Mouse (Mus musculus) midbrain, embryonic 11.5 days (tissue): ENCODE data around the gene Rap1gap2. TPM values are rescaled to one million over a fixed set of nuclear protein-coding genes. Genes with fewer than 3 reads are reported as not detected.

Experiments used
- ATAC-seq: fragments of 200-750 bp; cut with Nextera tagmentation; 2 replicates; pipeline ENCODE4 v1.8.0; 2017; ENCODE audit warnings: moderate TSS enrichment, moderate library complexity; ENCODE audit not compliant: low FRiP score
- DNase-seq: peaks from one replicate; pipeline ENCODE4 v3.0.0; 2015; ENCODE audit warnings: low spot score; ENCODE audit errors: missing footprints
- H3K27ac ChIP-seq: fragments of 300-500 bp; sonication (generic); 2 replicates; pipeline ENCODE4 v1.5.1; 2014; ENCODE audit warnings: low read depth, low read length
- H3K27me3 ChIP-seq: fragments of 300-500 bp; sonication (generic); 2 replicates; pipeline ENCODE4 v1.6.1; 2014; ENCODE audit warnings: mild to moderate bottlenecking, low read length, moderate library complexity, mixed read lengths; ENCODE audit not compliant: control insufficient read depth, insufficient read depth
- H3K36me3 ChIP-seq: fragments of 300-500 bp; sonication (generic); 2 replicates; pipeline ENCODE4 v1.6.1; 2014; ENCODE audit warnings: mild to moderate bottlenecking, low read length, moderate library complexity, mixed read lengths; ENCODE audit not compliant: control insufficient read depth, insufficient read depth
- H3K4me1 ChIP-seq: fragments of 300-500 bp; sonication (generic); 2 replicates; pipeline ENCODE4 v1.6.1; 2014; ENCODE audit warnings: low read length; ENCODE audit not compliant: control insufficient read depth, insufficient read depth
- H3K4me2 ChIP-seq: fragments of 300-500 bp; sonication (generic); 2 replicates; pipeline ENCODE4 v1.6.1; 2014; ENCODE audit warnings: mild to moderate bottlenecking, moderate library complexity
- H3K4me3 ChIP-seq: fragments of 300-500 bp; sonication (generic); 2 replicates; pipeline ENCODE4 v1.5.1; 2014; ENCODE audit warnings: low read depth, low read length
- H3K9ac ChIP-seq: fragments of 300-500 bp; sonication (generic); 2 replicates; pipeline ENCODE4 v1.6.1; 2014; ENCODE audit warnings: low read length
- H3K9me3 ChIP-seq: fragments of 300-500 bp; sonication (generic); 2 replicates; pipeline ENCODE4 v1.6.1; 2016; ENCODE audit warnings: low read length; ENCODE audit not compliant: control insufficient read depth
- WGBS: fragments of 180-500 bp; shearing (Covaris S2); extraction: QIAGEN DNeasy Blood & Tissue Kit; methylation state at CpG from one replicate; pipeline ENCODE4 v1.1.7; 2014; 5-methylcytosine and 5-hydroxymethylcytosine counted together
- polyA plus RNA-seq: library from polyadenylated mRNA; unstranded; fragments of >200 nt; fragmentation: Nextera tagmentation; extraction: Ambion mirVana; gene quantifications from 2 replicates; pipeline ENCODE4 v1.2.1, GENCODE M21; 2014

Rap1gap2 gene
- polyA plus RNA-seq, 1 experiment from 2014 or later: 2.5 TPM

DNA sequence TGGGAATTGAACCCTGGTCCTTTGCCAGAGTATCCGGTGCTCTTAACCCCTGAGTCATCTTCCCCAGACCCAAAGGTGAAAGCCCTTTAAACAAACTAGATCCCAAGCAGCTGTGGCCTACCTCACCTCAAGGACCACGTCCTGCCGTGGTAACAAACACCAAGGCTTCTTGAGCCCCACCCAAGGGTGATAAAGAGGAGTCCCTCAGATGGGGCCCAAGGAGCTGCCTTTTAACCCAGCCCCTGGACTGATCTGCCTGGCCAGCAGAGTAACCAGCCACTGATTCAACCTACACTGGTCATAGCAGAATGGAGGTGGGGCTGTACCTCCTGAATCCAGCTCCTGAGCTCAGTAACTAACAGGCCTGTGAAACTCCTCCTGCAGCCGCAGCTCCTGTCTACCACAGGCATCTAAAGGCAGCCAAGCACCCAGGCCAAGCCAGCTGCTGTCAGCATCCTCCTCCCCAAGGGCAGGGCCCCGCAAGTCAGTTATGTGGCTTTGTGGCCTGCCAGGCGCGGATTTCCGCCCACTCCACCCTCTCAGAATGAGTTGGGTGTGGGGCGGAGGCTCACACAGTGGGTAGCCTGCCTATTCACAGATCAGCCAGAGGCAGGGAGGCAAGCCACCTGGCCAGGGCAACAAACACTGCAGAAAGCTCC is 54.9 kb downstream of the Rap1gap2 start:
- DNase-seq: peak; percentile 75
- Histone ChIP-seq H3K4me2 (no peak overlapping the region), H3K9me3 (no peaks in the 10 kb centered on the region), H3K27me3 (no peaks in the 10 kb centered on the region), H3K4me1 (peaks cover 4% of the 10 kb centered on the region), H3K4me3 (no peak overlapping the region), H3K27ac (no peak overlapping the region), H3K9ac (no peak overlapping the region), H3K36me3 (no peaks in the 10 kb centered on the region)
- 41% methylated on average over 9 of the region's 9 CpGs for WGBS
- ATAC-seq: no peak

DNA sequence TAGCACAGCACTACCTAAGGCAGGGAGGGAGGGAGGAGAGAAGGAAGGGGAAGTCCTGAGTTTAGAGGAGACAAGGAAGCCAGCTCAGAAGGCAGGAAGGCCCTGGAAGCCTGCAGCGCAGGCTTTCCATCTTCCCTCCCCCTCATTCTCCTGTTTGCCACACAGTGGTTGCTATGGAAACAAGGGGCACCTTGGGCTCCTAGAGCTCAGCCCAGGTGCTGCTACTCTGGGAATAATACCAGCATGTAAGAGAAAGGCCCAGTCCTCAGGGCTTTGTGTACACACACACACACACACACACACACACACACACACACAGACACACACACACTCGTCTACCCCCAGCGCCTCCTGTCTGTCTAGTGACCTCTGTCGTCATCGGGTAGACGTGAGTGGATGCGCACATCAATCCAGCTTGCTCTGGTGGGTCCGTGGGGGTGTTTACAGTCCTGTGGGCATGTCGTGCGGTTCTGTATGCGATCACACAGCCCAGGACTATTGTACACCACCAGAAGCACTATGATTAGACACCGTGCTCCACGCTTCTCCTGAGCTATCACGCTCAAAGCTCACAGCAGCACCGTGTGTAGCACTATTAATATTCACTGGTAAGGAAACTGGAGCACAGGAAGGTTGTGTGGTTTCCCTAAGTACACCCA is 55.9 kb downstream of the Rap1gap2 start:
- Histone ChIP-seq H3K4me3 (no peak overlapping the region), H3K27me3 (no peaks in the 10 kb centered on the region), H3K9me3 (no peaks in the 10 kb centered on the region), H3K27ac (no peak overlapping the region), H3K36me3 (no peaks in the 10 kb centered on the region), H3K4me1 (peaks cover 4% of the 10 kb centered on the region), H3K4me2 (no peak overlapping the region), H3K9ac (no peak overlapping the region)
- DNase-seq: no peak
- peak; percentile 68 for ATAC-seq
- WGBS: 60% methylated on average over 15 of the region's 15 CpGs

- Histone ChIP-seq H3K4me1 (peaks cover 14% of the 10 kb centered on the region), H3K4me2 (no peak overlapping the region), H3K36me3 (no peaks in the 10 kb centered on the region), H3K27me3 (no peaks in the 10 kb centered on the region), H3K9me3 (no peaks in the 10 kb centered on the region), H3K27ac (no peak overlapping the region), H3K9ac (no peak overlapping the region), H3K4me3 (no peak overlapping the region)
- ATAC-seq: no peak
- 74% methylated on average over 6 of the region's 6 CpGs for WGBS
- DNase-seq: no peak
Measured at GRCm38 (mm10) chr11:74551568-74551967, 59.1 kb downstream of the Rap1gap2 start.

- H3K9me3 ChIP-seq: no peaks in the 10 kb centered on the region
- H3K27me3 ChIP-seq: no peaks in the 10 kb centered on the region
- no peak overlapping the region for H3K4me3 ChIP-seq
- H3K4me2 ChIP-seq: no peak overlapping the region
- DNase-seq (no peak), ATAC-seq (no peak)
- H3K27ac ChIP-seq: no peak overlapping the region
- no peaks in the 10 kb centered on the region for H3K36me3 ChIP-seq
- no peak overlapping the region for H3K9ac ChIP-seq
- WGBS: 63% methylated on average over 5 of the region's 5 CpGs
- peaks cover 14% of the 10 kb centered on the region for H3K4me1 ChIP-seq
Measured at GRCm38 (mm10) chr11:74550615-74551102, 60.1 kb downstream of the Rap1gap2 start.

- Histone ChIP-seq H3K9ac (no peak overlapping the region), H3K4me1 (peaks cover 10% of the 10 kb centered on the region), H3K4me3 (no peak overlapping the region), H3K4me2 (no peak overlapping the region), H3K9me3 (no peaks in the 10 kb centered on the region), H3K27ac (0 out of 2 replicates have a peak overlapping the region, but pooled peaks have one; percentile 20), H3K27me3 (no peaks in the 10 kb centered on the region), H3K36me3 (no peaks in the 10 kb centered on the region)
- ATAC-seq (peak; percentile 75), DNase-seq (peak; percentile 89)
- WGBS: 13% methylated on average over 7 of the region's 7 CpGs
Measured at GRCm38 (mm10) chr11:74548781-74549382, 61.8 kb downstream of the Rap1gap2 start.

- DNase-seq: peak; percentile 98
- no peaks in the 10 kb centered on the region for H3K27me3 ChIP-seq
- H3K4me1 ChIP-seq: peaks cover 10% of the 10 kb centered on the region
- no peak overlapping the region for H3K9ac ChIP-seq
- WGBS: 7% methylated on average over 16 of the region's 16 CpGs
- H3K36me3 ChIP-seq: no peaks in the 10 kb centered on the region
- peak overlapping the region; percentile 35 for H3K4me2 ChIP-seq
- H3K9me3 ChIP-seq: no peaks in the 10 kb centered on the region
- H3K27ac ChIP-seq: 0 out of 2 replicates have a peak overlapping the region, but pooled peaks have one; percentile 15
- H3K4me3 ChIP-seq: peak overlapping the region; percentile 4; the same call in 1 of the 2 replicates
- peak; percentile 79 for ATAC-seq
Measured at GRCm38 (mm10) chr11:74546933-74547694, 63.6 kb downstream of the Rap1gap2 start.

DNA sequence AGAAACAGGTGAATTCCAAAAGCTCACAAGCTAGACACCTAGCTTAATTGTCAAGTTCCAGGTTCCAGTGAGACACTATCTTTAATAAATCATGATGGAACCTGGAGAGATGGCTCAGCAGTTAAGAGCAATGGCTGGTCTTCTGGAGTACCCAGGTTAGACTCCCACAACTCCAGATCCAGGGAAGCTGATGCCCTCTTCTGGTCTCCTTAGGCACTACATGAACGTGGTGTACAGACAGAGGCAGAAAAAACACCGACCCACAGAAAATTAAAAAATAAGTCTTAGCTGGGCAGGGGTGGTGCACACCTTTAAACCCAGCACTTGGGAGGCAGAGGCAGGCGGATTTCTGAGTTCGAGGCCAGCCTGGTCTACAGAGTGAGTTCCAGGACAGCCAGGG is 64.5 kb downstream of the Rap1gap2 start:
- H3K27me3 ChIP-seq: no peaks in the 10 kb centered on the region
- DNase-seq: peak; percentile 89
- H3K36me3 ChIP-seq: no peaks in the 10 kb centered on the region
- H3K9me3 ChIP-seq: no peaks in the 10 kb centered on the region
- no peak overlapping the region for H3K4me3 ChIP-seq
- ATAC-seq: 0 out of 2 replicates have a peak, but pooled peaks have one; percentile 6
- no peak overlapping the region for H3K4me2 ChIP-seq
- no peak overlapping the region for H3K9ac ChIP-seq
- WGBS: 47% methylated on average over 4 of the region's 4 CpGs
- peaks cover 10% of the 10 kb centered on the region for H3K4me1 ChIP-seq
- H3K27ac ChIP-seq: no peak overlapping the region

DNA sequence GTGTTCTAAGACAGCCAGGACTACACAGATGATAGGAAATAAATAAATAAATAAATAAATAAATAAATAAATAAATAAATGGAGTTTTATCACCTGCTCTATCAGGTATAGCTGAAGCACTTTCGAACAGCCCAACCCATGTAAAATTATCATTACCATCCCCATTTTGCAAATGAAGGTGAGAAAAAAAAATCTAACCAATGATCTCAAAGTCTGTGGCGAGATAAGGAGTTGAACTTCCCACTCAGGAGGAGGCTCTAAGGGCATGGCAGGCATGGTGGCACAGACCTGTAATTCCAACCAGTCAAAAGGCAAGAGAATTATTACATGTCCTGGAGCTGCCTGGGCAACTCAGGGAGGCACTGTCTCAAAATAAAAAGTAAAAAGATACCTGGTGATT is 65.2 kb downstream of the Rap1gap2 start:
- Histone ChIP-seq H3K4me3 (no peak overlapping the region), H3K36me3 (no peaks in the 10 kb centered on the region), H3K4me2 (no peak overlapping the region), H3K4me1 (peaks cover 10% of the 10 kb centered on the region), H3K9ac (no peak overlapping the region), H3K27me3 (no peaks in the 10 kb centered on the region), H3K9me3 (no peaks in the 10 kb centered on the region), H3K27ac (no peak overlapping the region)
- 87% methylated on average over 2 of the region's 2 CpGs for WGBS
- no peak for ATAC-seq
- DNase-seq: no peak
